Mouse (Mus musculus): Measurements from ENCODE around the gene Tspan10. TPM values are rescaled to one million over a fixed set of nuclear protein-coding genes. Genes with fewer than 3 reads are reported as not detected.

The Tspan10 gene
- polyA plus RNA-seq, 1 experiment from 2014 or later = not detected

DNA sequence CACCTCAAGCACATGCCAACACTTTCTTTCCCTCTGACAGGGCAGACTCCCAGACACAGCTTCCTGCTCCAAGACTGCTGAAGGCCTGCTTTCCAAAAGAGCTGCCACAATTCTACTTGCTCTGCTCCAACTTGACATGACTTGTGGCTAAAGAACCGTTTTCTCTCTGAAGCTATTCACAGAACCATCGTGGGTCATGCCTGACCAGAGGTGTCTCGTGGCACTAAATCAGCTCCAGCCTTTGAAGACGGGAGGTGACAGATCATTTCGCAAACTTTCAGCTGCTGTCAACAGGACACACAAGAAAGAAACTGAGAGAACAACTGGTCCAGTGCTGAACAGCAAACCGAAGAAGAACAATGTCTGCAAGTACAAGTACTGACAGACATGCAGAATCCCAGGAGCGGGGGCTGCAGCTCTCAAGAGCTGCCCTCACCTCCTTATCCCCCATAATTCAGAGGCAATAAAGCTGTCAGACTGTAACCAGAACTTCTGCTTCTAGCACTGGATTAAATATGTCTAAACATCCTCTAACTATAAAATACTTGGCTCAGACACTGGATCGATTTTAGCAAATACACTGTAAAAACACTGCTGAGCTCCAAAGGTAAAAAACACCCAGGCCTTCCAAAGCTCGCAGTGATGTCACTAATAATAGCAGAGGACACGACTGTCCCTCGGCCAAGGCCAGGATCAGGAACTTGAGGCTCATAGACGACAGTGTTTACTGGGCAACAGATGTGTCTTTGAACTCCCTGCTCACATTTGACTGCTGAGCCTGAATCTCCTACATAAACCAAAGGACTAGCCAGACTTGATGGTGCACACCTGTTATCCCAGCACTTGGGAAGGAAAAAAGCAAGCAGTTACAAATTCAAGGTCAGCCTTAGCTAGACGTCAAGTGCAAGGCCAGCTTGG, 19.5 kb upstream of the Tspan10 start:
- ATAC-seq = peak; percentile 36; the same call in 1 of the 2 replicates

DNA sequence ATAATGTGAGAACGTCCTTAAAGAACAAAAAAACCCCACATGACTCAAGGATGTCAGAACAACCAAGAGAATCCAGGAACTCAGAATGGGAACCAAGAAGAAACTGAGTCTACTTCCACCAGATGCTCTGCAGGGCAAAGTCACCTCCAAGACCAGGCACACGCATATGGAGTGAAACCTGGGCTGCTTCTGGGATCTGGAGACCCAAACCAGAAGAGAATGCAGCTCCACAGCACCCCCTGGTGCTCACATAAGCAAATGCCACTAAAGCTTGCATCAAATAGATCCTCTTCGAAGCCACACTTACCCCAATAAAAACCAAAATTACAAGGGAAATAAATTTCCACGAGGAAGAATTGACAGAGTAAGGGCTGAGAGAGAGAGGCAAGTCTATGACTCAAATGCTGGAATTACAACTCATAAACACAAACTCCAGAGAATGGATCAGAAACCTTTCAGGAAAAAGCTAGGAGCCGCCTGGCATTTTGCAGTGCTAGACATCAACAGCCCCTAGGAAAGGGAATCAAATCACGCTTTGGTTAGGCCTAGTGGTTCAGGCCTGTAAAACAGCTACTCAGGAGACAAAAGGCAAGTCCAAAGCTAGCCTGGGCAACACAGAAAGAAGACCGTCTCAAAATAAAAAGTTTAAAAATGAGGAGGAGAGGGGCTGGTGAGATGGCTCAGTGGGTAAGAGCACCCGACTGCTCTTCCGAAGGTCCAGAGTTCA, 18.7 kb upstream of the Tspan10 start:
- Histone ChIP-seq H3K4me1 (ENCODE audit: control insufficient read depth, insufficient read depth, low read length) (no peaks in the 10 kb centered on the region), H3K27ac (ENCODE audit: low read length) (0 out of 2 replicates have a peak overlapping the region, but pooled peaks have one; percentile 2), H3K4me3 (ENCODE audit: low read length) (no peak overlapping the region), H3K36me3 (ENCODE audit: control insufficient read depth, insufficient read depth, low read length) (peaks cover 13% of the 10 kb centered on the region), H3K9me3 (ENCODE audit: control insufficient read depth, low read length) (no peaks in the 10 kb centered on the region), H3K27me3 (replicated peaks; ENCODE audit: control insufficient read depth, insufficient read depth, low read length) (no peaks in the 10 kb centered on the region), H3K4me2 (ENCODE audit: low read depth, low read length) (no peak overlapping the region), H3K9ac (ENCODE audit: low read depth, low read length) (no peak overlapping the region)
- WGBS = 59% methylated on average over 9 of the region's 9 CpGs
- ATAC-seq = 0 out of 2 replicates have a peak, but pooled peaks have one; percentile 13

More for the DNA sequence above, 19.5 kb upstream of the Tspan10 start:
- H3K9me3 ChIP-seq (ENCODE audit: control insufficient read depth, low read length) = no peaks in the 10 kb centered on the region
- no peak overlapping the region for H3K4me3 ChIP-seq (ENCODE audit: low read length)
- no peaks in the 10 kb centered on the region for H3K4me1 ChIP-seq (ENCODE audit: control insufficient read depth, insufficient read depth, low read length)
- H3K27me3 ChIP-seq (replicated peaks; ENCODE audit: control insufficient read depth, insufficient read depth, low read length) = no peaks in the 10 kb centered on the region
- H3K27ac ChIP-seq (ENCODE audit: low read length) = 0 out of 2 replicates have a peak overlapping the region, but pooled peaks have one; percentile 2
- peaks cover 14% of the 10 kb centered on the region for H3K36me3 ChIP-seq (ENCODE audit: control insufficient read depth, insufficient read depth, low read length)
- H3K9ac ChIP-seq (ENCODE audit: low read depth, low read length) = no peak overlapping the region
- H3K4me2 ChIP-seq (ENCODE audit: low read depth, low read length) = no peak overlapping the region
- 45% methylated on average over 13 of the region's 13 CpGs for WGBS

DNA sequence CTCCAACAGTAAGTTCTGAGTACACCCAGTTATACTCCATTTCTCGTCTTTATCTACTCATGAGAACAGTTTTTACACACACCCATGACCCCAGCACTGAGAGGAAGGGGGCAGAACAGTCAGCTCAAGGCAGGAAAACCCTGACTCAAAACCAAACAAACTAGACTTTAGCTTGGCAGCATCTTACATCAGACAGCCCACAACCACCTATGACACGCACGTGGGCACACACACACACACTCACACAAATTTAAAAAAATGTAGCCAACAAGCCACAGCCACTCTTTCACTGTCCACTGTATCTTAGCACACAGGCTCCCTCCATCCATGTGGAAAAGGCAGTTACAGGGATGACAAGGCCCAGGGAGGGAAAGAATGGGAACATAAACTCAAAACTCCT, 15.7 kb upstream of the Tspan10 start:
- Histone ChIP-seq H3K27me3 (replicated peaks; ENCODE audit: control insufficient read depth, insufficient read depth, low read length) (no peaks in the 10 kb centered on the region), H3K4me1 (ENCODE audit: control insufficient read depth, insufficient read depth, low read length) (no peaks in the 10 kb centered on the region), H3K4me3 (ENCODE audit: low read length) (no peak overlapping the region), H3K4me2 (ENCODE audit: low read depth, low read length) (no peak overlapping the region), H3K36me3 (ENCODE audit: control insufficient read depth, insufficient read depth, low read length) (peaks cover 8% of the 10 kb centered on the region; the same call in 1 of the 2 replicates), H3K9ac (ENCODE audit: low read depth, low read length) (no peak overlapping the region), H3K9me3 (ENCODE audit: control insufficient read depth, low read length) (no peaks in the 10 kb centered on the region), H3K27ac (ENCODE audit: low read length) (no peak overlapping the region)
- ATAC-seq = no peak
- 90% methylated on average over 3 of the region's 3 CpGs for WGBS

DNA sequence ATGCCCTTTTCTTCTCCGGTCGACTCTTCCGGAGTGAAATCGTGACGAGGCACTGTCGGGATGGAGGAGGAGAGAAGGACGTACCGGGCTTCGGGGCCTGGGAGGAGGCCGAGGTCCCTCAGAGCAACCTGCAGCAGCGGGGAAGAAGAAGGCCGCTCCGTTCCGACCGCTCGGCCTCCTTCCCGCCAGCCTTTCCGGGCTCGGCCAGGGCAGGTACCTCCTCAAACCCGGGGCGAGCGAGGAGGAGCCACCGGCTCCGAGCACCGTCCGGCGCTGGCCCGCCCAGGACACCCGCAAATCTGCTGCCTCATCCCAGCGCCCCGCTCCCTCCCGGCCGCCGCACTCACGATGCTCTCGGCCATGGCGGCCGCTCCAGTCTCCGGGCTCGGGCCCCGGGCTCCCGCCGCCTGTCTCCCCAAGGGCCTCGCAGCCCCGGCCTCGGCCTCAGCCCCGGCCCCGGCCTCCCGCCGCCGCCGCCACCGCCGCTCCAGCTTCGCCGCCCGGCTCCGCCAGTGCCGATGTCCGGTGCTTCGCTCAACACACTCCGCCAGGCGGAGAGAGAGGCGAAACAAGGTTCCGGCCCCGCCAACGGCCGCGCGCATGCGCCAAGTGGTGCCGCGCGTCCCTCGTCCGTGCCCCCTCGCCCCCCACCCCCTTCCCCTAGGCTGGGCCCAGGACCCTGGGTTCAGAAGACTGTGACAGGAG, 5.1 kb upstream of the Tspan10 start, which contains the start of gene Nploc4:
TSS of gene Nploc4 (minus strand) at position 557 of the 705 bp plus-strand sequence.
- Histone ChIP-seq H3K36me3 (ENCODE audit: control insufficient read depth, insufficient read depth, low read length) (no peaks in the 10 kb centered on the region), H3K27ac (ENCODE audit: low read length) (peak within 1 kb of the TSS; percentile 83), H3K9me3 (ENCODE audit: control insufficient read depth, low read length) (no peaks in the 10 kb centered on the region), H3K9ac (ENCODE audit: low read depth, low read length) (peak within 1 kb of the TSS; percentile 96), H3K27me3 (replicated peaks; ENCODE audit: control insufficient read depth, insufficient read depth, low read length) (no peaks in the 10 kb centered on the region), H3K4me2 (ENCODE audit: low read depth, low read length) (peak within 1 kb of the TSS; percentile 82), H3K4me3 (ENCODE audit: low read length) (peak within 1 kb of the TSS; percentile 98), H3K4me1 (ENCODE audit: control insufficient read depth, insufficient read depth, low read length) (peaks cover 10% of the 10 kb centered on the region)
- ATAC-seq = peak; percentile 91
- WGBS = 1% methylated on average over 64 of the region's 77 CpGs

DNA sequence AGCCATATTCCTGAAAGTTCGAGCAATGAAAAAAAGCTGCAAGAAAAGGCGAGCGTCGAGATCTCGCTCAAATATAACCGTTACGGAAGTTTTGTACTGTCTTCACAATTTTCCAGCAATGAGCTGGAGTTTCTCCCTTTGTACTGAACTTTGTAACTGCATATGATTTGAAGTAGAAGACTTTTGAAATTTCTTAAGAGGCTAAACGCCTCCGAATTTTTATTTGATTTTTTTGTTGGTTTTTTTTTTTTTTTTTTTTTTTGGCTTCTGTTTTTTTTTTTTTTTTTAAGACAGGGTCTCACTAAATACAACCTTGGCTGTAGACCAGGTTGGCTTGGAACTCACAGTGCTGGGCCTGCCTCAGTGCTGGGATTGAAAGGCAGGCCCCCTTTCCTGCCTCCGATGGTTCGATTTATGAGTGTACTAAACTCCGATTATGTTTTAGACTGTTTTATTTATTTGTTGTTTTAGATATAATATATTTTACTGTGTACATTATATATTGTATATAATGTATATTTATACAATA, 4.5 kb upstream of the Tspan10 start:
- no peak overlapping the region; the same call in 1 of the 2 replicates for H3K27ac ChIP-seq (ENCODE audit: low read length)
- H3K36me3 ChIP-seq (ENCODE audit: control insufficient read depth, insufficient read depth, low read length) = no peaks in the 10 kb centered on the region
- no peaks in the 10 kb centered on the region for H3K27me3 ChIP-seq (replicated peaks; ENCODE audit: control insufficient read depth, insufficient read depth, low read length)
- peak overlapping the region; percentile 96 for H3K9ac ChIP-seq (ENCODE audit: low read depth, low read length)
- H3K4me1 ChIP-seq (ENCODE audit: control insufficient read depth, insufficient read depth, low read length) = peaks cover 10% of the 10 kb centered on the region
- peak overlapping the region; percentile 98 for H3K4me3 ChIP-seq (ENCODE audit: low read length)
- H3K9me3 ChIP-seq (ENCODE audit: control insufficient read depth, low read length) = no peaks in the 10 kb centered on the region
- ATAC-seq = no peak
- H3K4me2 ChIP-seq (ENCODE audit: low read depth, low read length) = peak overlapping the region; percentile 54
- 24% methylated on average over 12 of the region's 12 CpGs for WGBS

DNA sequence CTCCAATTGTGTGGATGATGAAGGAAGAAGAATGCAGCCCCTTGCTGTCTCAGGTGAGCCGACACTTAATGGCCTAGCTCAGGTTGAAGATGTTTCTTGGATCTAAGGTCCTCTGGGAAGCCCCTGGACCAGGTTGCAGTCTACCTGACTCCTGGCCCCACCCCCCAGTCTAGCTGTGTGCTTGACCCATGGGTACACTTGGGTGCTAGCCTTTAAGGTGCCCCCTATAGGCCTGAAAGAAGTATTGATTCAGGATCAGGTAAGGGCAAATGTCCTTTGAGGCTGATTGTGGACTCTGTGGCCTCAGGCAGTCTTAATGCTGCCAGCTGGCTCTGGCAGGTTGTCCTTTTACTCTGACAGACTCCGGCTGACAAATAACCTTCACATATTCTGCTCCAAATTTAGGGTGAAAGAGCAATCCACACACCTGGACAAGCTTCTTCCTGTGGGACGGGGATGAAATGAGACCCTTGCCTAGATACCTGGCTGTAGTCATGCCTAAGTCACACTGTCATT, 379 bp downstream of the Tspan10 start:
- H3K4me2 ChIP-seq (ENCODE audit: low read depth, low read length) = no peak overlapping the region
- no peak overlapping the region for H3K9ac ChIP-seq (ENCODE audit: low read depth, low read length)
- H3K9me3 ChIP-seq (ENCODE audit: control insufficient read depth, low read length) = no peaks in the 10 kb centered on the region
- H3K4me1 ChIP-seq (ENCODE audit: control insufficient read depth, insufficient read depth, low read length) = no peaks in the 10 kb centered on the region
- WGBS = 86% methylated on average over 3 of the region's 3 CpGs
- H3K27ac ChIP-seq (ENCODE audit: low read length) = no peak overlapping the region
- no peaks in the 10 kb centered on the region for H3K36me3 ChIP-seq (ENCODE audit: control insufficient read depth, insufficient read depth, low read length)
- no peak overlapping the region for H3K4me3 ChIP-seq (ENCODE audit: low read length)
- ATAC-seq = no peak
- H3K27me3 ChIP-seq (replicated peaks; ENCODE audit: control insufficient read depth, insufficient read depth, low read length) = no peaks in the 10 kb centered on the region

DNA sequence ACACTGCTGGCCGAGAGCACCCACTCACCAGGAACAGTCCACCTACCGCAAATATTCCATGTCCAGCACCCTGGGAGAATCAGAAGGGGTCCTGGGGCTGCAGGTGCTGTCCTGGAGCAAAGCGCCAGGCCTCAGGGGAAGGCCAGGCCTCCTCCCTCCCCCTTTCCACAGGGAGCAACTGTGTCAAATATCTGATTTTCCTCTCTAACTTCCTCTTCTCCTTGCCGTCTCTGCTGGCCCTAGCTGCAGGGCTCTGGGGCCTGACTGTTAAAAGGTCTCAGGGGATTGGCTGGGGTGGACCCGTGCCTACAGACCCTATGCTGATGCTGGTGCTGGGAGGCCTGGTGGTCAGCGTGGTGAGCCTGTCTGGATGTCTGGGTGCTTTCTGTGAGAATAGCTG, 1.7 kb downstream of the Tspan10 start:
- Histone ChIP-seq H3K4me3 (ENCODE audit: low read length) (no peak overlapping the region), H3K9ac (ENCODE audit: low read depth, low read length) (0 out of 2 replicates have a peak overlapping the region, but pooled peaks have one; percentile 5), H3K36me3 (ENCODE audit: control insufficient read depth, insufficient read depth, low read length) (no peaks in the 10 kb centered on the region), H3K9me3 (ENCODE audit: control insufficient read depth, low read length) (no peaks in the 10 kb centered on the region), H3K27me3 (replicated peaks; ENCODE audit: control insufficient read depth, insufficient read depth, low read length) (no peaks in the 10 kb centered on the region), H3K4me1 (ENCODE audit: control insufficient read depth, insufficient read depth, low read length) (no peaks in the 10 kb centered on the region), H3K4me2 (ENCODE audit: low read depth, low read length) (no peak overlapping the region), H3K27ac (ENCODE audit: low read length) (no peak overlapping the region)
- 70% methylated on average over 6 of the region's 6 CpGs for WGBS
- ATAC-seq = no peak

DNA sequence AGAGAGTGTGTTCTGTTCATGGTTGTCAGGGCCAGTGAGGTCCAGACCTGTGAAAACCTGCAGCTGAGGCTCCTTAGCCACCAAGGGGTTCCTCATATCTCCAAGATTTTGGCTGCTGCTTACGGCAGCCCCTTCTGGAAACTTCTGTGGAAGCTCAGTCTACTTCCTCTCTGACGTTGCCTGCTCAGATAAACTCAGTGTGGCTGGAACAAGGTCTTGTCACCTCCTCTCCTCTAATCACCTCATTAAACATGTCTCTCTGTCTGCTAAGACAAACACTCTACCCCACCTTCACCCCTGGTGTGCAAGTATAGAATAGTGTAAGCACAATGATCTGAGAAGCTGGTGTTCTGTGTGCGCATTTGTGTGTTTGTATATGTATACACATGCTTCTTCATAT, 3.0 kb downstream of the Tspan10 start:
- no peaks in the 10 kb centered on the region for H3K9me3 ChIP-seq (ENCODE audit: control insufficient read depth, low read length)
- H3K27ac ChIP-seq (ENCODE audit: low read length) = no peak overlapping the region
- no peak overlapping the region for H3K4me2 ChIP-seq (ENCODE audit: low read depth, low read length)
- no peak for ATAC-seq
- no peaks in the 10 kb centered on the region for H3K4me1 ChIP-seq (ENCODE audit: control insufficient read depth, insufficient read depth, low read length)
- no peaks in the 10 kb centered on the region for H3K27me3 ChIP-seq (replicated peaks; ENCODE audit: control insufficient read depth, insufficient read depth, low read length)
- no peaks in the 10 kb centered on the region for H3K36me3 ChIP-seq (ENCODE audit: control insufficient read depth, insufficient read depth, low read length)
- no peak overlapping the region for H3K9ac ChIP-seq (ENCODE audit: low read depth, low read length)
- 73% methylated on average over 3 of the region's 3 CpGs for WGBS
- no peak overlapping the region for H3K4me3 ChIP-seq (ENCODE audit: low read length)

Data from intestine, embryonic 16.5 days (tissue).